Mouse (Mus musculus) intestine, postnatal 0 days (tissue): ENCODE measurements at regions not wholly inside any gene's neighbourhood (a gene's known extent, or its start where the extent isn't known, plus 50 kb on each side); places are given as distances from the start of the nearest gene placed in this dataset.
A peak's percentile ranks its signal among the peaks of the same experiment; 100 is the strongest.

Experiments
- ATAC-seq: fragments of 200-750 bp; cut with Nextera tagmentation; 2 replicates; pipeline ENCODE4 v1.8.0; 2017; ENCODE audit warnings: mild to moderate bottlenecking, moderate TSS enrichment, moderate library complexity
- H3K27ac ChIP-seq: fragments of 300-500 bp; sonication (generic); 2 replicates; pipeline ENCODE4 v1.5.1; 2014; ENCODE audit warnings: mild to moderate bottlenecking, low read depth, low read length, moderate library complexity
- H3K27me3 ChIP-seq: fragments of 300-500 bp; sonication (generic); replicated peaks from 2 replicates; pipeline ENCODE4 v1.6.1; 2014; ENCODE audit warnings: low read length, mixed read lengths; ENCODE audit not compliant: control insufficient read depth, insufficient read depth
- H3K36me3 ChIP-seq: fragments of 300-500 bp; sonication (generic); 2 replicates; pipeline ENCODE4 v1.6.1; 2014; ENCODE audit warnings: mild to moderate bottlenecking, moderate library complexity; ENCODE audit not compliant: control insufficient read depth, insufficient read depth
- H3K4me1 ChIP-seq: fragments of 300-500 bp; sonication (generic); replicated peaks from 2 replicates; pipeline ENCODE4 v1.6.1; 2014; ENCODE audit warnings: antibody characterized with exemption, low read length, mixed read lengths; ENCODE audit not compliant: control insufficient read depth, insufficient read depth
- H3K4me2 ChIP-seq: fragments of 300-500 bp; sonication (generic); replicated peaks from 2 replicates; pipeline ENCODE4 v1.6.1; 2014; ENCODE audit warnings: low read depth, mild to moderate bottlenecking, moderate library complexity
- H3K4me3 ChIP-seq: fragments of 300-500 bp; sonication (generic); 2 replicates; pipeline ENCODE4 v1.5.1; 2014; ENCODE audit warnings: low read depth, low read length
- H3K9ac ChIP-seq: fragments of 300-500 bp; sonication (generic); 2 replicates; pipeline ENCODE4 v1.6.1; 2014; ENCODE audit warnings: mild to moderate bottlenecking, low read depth, low read length
- H3K9me3 ChIP-seq: fragments of 300-500 bp; sonication (generic); 2 replicates; pipeline ENCODE4 v1.6.1; 2016; ENCODE audit warnings: mixed run types; ENCODE audit not compliant: control insufficient read depth
- CTCF ChIP-seq: sonication (generic); IDR thresholded peaks from 2 replicates; pipeline ENCODE4 v1.5.1; 2016; ENCODE audit warnings: low read depth, mild to moderate bottlenecking, control low read depth, antibody characterized with exemption, moderate library complexity
- WGBS: fragments of 180-500 bp; shearing (Covaris S2); extraction: QIAGEN DNeasy Blood & Tissue Kit; methylation state at CpG from one replicate; pipeline ENCODE4 v1.1.7; 2014; 5-methylcytosine and 5-hydroxymethylcytosine counted together

- TF ChIP-seq CTCF, result no peak
- no peak overlapping the region for H3K9ac ChIP-seq
- no peaks in the 10 kb centered on the region for H3K27me3 ChIP-seq
- ATAC-seq, result no peak
- H3K27ac ChIP-seq, result no peak overlapping the region
- H3K4me3 ChIP-seq, result no peak overlapping the region
- no peak overlapping the region for H3K4me2 ChIP-seq
- WGBS, result 23% methylated on average over 1 of the region's 1 CpGs
- H3K4me1 ChIP-seq, result no peaks in the 10 kb centered on the region
- no peaks in the 10 kb centered on the region for H3K36me3 ChIP-seq
- no peaks in the 10 kb centered on the region for H3K9me3 ChIP-seq
Observed at GRCm38 (mm10) chr14:23160567-23160966, 853.7 kb downstream of the Kcnma1 start.

- Histone ChIP-seq H3K9ac (no peak overlapping the region), H3K27me3 (no peaks in the 10 kb centered on the region), H3K4me3 (no peak overlapping the region), H3K4me2 (no peak overlapping the region), H3K27ac (no peak overlapping the region), H3K9me3 (no peaks in the 10 kb centered on the region), H3K36me3 (no peaks in the 10 kb centered on the region), H3K4me1 (no peaks in the 10 kb centered on the region)
- TF ChIP-seq CTCF, result no peak
- no peak for ATAC-seq
Observed at GRCm38 (mm10) chr14:23150431-23150830, 863.9 kb downstream of the Kcnma1 start.

GRCm38 (mm10) chr14:23146981-23147380, 867.3 kb downstream of the Kcnma1 start:
- H3K27me3 ChIP-seq, result no peaks in the 10 kb centered on the region
- H3K9ac ChIP-seq, result no peak overlapping the region
- 80% methylated on average over 1 of the region's 1 CpGs for WGBS
- H3K4me1 ChIP-seq, result no peaks in the 10 kb centered on the region
- H3K4me2 ChIP-seq, result no peak overlapping the region
- H3K4me3 ChIP-seq, result no peak overlapping the region
- no peak overlapping the region for H3K27ac ChIP-seq
- no peak for ATAC-seq
- TF ChIP-seq CTCF, result no peak
- H3K36me3 ChIP-seq, result no peaks in the 10 kb centered on the region
- no peaks in the 10 kb centered on the region for H3K9me3 ChIP-seq

DNA sequence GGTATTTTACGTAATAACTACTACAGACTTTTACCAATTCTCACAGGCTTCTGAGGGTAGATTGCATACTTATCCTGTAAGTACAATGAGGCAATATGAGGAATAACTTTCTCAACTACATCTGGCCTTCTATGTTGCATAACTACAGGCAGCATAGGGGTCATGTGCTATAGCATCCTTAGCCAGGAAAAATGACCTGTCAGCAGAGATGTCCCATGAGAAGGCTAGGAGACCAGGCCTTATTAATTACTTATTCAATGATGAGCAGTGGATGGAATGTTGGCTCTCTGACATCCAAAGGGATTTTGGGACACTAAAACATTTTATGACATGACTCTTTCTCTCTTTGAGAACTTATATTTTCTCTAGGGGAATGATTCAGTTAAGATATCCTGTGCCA, 873.9 kb downstream of the Kcnma1 start:
- Histone ChIP-seq H3K4me2 (no peak overlapping the region), H3K27ac (no peak overlapping the region), H3K9ac (no peak overlapping the region), H3K9me3 (no peaks in the 10 kb centered on the region), H3K4me1 (no peaks in the 10 kb centered on the region), H3K27me3 (0 out of 2 replicates have a peak, but pooled peaks cover 3% of the 10 kb centered on the region), H3K36me3 (no peaks in the 10 kb centered on the region), H3K4me3 (no peak overlapping the region)
- no peak for TF ChIP-seq CTCF
- no peak for ATAC-seq
- WGBS, result 89% methylated on average over 1 of the region's 1 CpGs

DNA sequence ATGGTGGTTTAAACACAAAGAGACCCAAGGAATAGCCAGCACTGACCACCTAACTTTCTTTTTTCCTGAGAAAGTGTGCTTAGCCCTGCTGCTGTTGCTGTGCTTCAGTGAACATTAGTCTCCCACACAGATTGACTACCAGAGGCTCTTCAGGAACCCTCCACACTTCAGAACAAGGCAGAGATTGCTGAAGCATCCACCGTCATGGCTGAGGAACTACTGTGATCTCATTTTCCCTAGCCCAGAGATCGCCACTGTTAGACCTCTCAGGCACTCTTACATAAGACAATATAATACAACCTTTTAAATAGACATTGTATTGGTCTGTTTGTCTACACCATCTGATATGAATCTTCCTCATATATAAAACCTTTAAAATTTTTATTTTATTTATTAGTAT, 879.6 kb downstream of the Kcnma1 start:
- Histone ChIP-seq H3K36me3 (no peaks in the 10 kb centered on the region), H3K4me2 (no peak overlapping the region), H3K27me3 (no peaks in the 10 kb centered on the region), H3K27ac (no peak overlapping the region), H3K4me3 (no peak overlapping the region), H3K9ac (no peak overlapping the region), H3K4me1 (peaks cover 4% of the 10 kb centered on the region), H3K9me3 (no peaks in the 10 kb centered on the region)
- no peak for TF ChIP-seq CTCF
- 96% methylated on average over 2 of the region's 2 CpGs for WGBS
- no peak for ATAC-seq

DNA sequence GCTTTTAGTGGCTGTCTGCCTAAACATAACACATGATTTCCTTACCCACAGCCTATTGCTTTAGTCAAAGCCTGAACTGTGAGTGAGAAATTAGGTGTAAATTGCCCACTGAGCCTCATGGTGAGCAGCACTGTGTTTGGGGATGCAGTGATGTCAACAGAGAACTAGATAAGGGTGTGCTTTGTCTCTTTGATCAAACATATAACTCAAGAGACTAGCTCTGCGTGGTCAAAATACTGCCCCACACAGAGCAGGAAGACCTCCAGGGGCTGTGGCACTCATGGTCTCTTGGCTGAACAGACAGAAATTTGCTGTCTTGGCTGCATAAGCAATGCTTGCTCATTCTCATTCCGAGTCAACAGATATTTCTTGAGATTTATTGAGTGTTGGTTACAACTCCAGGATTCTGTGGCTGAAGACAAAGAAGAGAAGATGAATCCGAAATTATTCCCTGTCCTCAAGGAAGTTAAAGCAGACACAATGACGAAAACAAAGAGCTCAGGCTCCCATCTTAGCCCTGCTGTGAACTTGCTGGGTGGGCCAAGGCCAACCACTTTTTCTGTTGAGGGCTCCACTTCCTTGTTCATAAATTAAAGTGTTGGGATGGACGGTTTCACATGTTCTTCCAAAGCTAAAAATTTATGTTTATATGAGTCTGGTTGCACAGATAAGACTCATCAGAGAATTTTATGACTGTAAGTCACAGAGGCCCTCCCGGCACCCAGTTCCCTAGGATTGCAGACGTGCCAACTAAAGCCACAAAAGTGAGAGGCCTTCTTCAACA, 882.4 kb downstream of the Kcnma1 start:
- no peak overlapping the region for H3K4me3 ChIP-seq
- H3K9me3 ChIP-seq, result no peaks in the 10 kb centered on the region
- peak; percentile 61 for ATAC-seq
- H3K36me3 ChIP-seq, result no peaks in the 10 kb centered on the region
- no peak overlapping the region for H3K9ac ChIP-seq
- H3K27ac ChIP-seq, result no peak overlapping the region
- no peak overlapping the region for H3K4me2 ChIP-seq
- TF ChIP-seq CTCF, result no peak
- 32% methylated on average over 7 of the region's 7 CpGs for WGBS
- no peaks in the 10 kb centered on the region for H3K27me3 ChIP-seq
- peaks cover 4% of the 10 kb centered on the region for H3K4me1 ChIP-seq
